Mouse (Mus musculus) kidney, adult 8-10 months (tissue): ENCODE measurements at regions not wholly inside any gene's neighbourhood (a gene's known extent, or its start where the extent isn't known, plus 50 kb on each side); places are given as distances from the start of the nearest gene placed in this dataset.

Source experiments
- DNase-seq, 2 experiments: peaks; one replicate each; pipeline ENCODE4 v3.0.0; 2022

- DNase-seq: no peak
Observed at GRCm38 (mm10) chr14:90488301-90488700, 2017.1 kb upstream of the Pcdh20 start.

- DNase-seq: no peak
Observed at GRCm38 (mm10) chr14:90447971-90448370, 1976.8 kb upstream of the Pcdh20 start.

- peak in 1 of 2 experiments; percentile 29 for DNase-seq
Observed at GRCm38 (mm10) chr14:90432874-90433543, 1961.8 kb upstream of the Pcdh20 start.

- DNase-seq: no peak
Observed at GRCm38 (mm10) chr14:90412707-90413106, 1941.5 kb upstream of the Pcdh20 start.

- no peak for DNase-seq
Observed at GRCm38 (mm10) chr14:90406350-90406749, 1935.2 kb upstream of the Pcdh20 start.

GRCm38 (mm10) chr14:90405476-90405875, 1934.3 kb upstream of the Pcdh20 start:
- DNase-seq: no peak

DNA sequence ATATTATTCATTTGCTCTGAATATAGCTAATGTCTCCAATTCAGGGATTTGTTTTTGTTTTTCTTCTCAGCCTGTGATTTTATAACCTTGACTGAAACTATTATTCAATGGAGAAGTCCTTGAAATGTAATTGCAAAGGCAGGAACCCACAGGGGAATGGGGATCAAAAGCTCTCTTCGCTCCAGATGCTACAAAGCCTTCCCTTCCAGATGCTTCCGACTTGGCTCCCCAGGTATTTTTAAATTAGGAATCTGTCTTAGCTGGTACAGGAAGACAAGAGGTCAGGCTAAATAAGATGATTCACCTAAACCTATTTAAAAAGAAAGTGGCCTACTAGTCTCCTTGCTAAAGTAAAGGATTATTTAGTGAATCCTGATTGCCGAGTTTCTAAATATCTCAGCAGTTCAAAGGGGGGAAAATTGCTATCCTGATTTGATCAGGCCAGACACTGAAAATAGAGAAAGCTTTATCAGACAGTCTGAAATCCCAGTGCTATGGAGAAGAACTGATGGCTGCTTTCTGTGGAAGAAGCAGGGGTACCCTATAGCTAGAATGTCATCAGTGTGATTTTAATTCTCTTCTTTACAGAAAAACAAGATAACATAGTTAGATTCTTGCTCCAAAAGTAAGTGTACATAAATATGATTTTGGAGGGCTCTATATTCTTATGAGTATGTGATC, 1896.2 kb upstream of the Pcdh20 start:
- DNase-seq: no peak

DNA sequence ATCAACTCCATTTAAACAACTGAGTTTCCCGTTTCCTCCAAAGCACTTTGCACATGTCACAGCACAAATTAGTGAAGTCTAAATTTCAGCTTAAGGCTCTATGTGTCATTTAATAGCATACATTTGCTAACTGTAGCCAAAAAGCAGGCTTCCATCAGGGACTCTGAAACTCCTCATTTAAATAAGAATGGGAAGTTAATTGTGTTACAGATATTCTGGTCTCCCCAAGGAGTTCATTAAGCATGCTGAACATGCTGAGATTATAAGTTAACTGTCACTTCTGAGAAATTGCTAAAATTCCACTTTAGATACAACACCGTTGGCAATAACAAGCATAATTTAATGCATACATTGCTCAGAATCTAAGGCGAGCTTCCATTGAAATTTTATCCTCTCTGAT, 1863.3 kb upstream of the Pcdh20 start:
- no peak for DNase-seq

DNA sequence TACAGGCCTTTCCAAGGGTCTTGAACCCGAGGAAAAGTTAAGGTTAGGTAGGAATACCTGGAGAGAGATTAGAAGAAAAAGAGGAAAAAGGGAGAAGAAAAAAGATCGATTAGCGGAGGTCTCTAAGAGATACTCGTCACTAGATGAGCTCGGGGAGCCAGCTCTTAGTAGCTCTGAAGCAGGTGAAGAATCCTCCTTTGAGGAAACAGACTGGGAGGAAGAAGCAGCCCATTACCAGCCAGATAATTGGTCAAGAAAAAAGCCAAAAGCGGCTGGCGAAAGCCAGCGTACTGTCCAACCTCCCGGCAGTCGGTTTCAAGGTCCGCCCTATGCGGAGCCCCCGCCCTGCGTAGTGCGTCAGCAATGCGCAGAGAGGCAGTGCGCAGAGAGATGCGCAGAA, 1824.3 kb upstream of the Pcdh20 start:
- DNase-seq: peak in 1 of 2 experiments; percentile 8

DNA sequence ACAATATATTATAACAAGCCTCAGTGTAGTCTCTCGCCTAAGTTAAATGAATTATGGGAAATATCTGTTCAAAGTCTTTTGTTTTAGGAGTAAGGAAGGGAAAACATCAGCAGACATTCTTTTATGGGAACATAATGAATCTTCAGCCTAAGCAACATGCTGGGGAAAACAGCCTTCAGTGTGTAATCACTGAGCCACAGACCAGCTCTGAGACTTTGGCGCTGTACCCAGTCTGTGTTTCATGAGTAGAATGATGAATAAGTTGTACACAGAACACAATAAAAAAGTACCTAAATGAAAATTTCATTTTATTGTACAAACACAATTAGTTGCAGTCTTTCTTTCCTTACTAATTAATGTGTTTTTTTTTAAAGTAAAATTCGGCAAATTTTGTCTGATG, 1774.8 kb upstream of the Pcdh20 start:
- DNase-seq: no peak

GRCm38 (mm10) chr14:90232661-90233060, 1761.5 kb upstream of the Pcdh20 start:
- DNase-seq: no peak

- DNase-seq: no peak
Observed at GRCm38 (mm10) chr14:90200294-90200693, 1729.1 kb upstream of the Pcdh20 start.

DNA sequence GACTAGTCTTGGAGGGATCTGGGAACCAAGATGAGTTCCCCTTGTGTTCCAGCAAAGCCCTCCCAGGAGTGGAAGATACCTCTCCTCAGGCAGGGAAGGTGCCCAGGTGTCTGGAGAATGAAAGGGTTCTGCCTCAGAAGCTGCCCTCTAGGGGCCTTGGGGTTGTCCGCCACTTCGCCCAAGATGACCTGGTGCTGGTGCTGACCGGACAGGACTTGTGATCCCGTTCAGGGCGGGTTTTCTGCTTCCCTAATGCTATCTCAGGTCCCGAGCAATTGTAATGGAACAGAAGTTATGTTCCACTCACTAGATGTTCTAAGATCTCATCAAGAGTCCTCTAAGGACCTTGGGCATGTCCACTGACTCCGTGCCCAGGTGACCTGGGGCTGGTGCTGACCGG, 1726.6 kb upstream of the Pcdh20 start:
- DNase-seq: no peak

DNA sequence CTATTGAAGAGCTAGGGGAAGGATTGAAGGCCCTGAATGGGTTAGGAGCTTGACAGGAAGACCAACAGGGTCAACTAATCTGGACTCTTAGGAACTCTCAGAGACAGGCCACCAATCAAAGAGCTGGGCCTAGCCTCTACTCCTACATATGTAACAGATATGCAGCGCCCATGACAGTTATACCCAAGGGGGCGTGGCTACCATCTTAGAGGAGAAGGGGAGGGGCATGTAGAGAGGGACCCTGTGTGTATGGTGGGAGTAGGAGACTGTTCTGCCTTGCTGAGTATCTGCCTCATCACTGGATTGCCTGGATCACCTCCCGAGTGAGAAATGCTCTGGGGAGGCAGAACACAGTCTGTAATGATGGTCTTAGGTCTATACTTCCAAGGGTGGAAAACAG, 1701.5 kb upstream of the Pcdh20 start:
- no peak for DNase-seq
